Comparison of ENCODE assay signal across 11 mouse cellular contexts in the genomic region with DNA sequence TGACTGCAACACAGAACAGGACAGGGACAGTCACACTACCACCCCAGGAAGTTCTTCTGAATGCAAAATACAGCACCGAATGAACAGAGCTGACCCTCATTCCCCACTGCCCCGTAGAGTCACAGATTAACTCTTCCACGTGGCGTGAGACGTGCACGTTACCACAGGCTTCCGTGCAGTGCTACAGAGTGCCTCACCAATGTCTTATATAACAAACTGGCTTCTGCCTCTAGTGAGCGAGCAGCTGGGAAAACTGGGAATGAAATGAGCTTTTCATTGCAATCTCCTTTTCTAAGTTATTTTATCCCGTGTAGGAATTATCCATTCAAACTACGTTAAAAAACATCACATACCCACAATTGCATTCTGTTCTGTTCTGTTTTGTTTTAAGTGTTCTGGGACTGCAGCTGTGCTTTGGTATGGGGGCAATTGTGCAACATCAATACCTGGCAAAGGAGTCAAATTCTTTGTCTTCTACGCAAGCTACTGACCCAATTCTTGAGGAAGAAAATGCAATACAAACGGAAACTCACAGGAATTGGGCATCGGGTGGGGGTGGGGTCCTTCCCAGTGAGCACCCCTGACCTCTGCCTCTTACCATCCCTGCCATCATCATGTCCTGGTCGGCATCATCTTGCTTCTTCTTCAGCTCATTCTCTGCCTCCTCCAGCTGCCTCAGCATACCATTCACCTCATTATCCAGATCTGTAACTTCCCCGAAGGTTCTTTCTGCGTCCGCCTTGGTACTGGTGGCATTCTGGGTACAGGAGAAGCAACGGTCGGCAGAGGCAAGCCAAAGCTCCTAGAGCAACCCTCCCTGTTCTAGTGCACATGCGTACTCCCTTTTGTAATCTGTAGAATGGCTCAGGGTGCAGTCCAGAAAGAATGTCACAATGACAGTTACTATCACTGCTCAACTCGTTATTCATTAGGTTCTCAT. TPM values are rescaled to one million over a fixed set of nuclear protein-coding genes. Genes with fewer than 3 reads are reported as not detected.
DNase-seq lines count a peak whose midpoint lies in the region; ATAC-seq and TF ChIP-seq lines count a peak whose summit lies in the region.
"Had no signal": no experiment of that assay in that cellular context is flagged by ENCODE, and none has a peak within 500 bp of the region (broad histone marks: within the 10 kb centered on the region; RNA-seq: fewer than 3 reads in every experiment).

No protein-coding gene starts in this region.

- no peak overlapping the region for H3K27ac ChIP-seq in liver, adult 2 months (replicated peaks; ENCODE audit: insufficient read depth, low read depth, low read length)
- H3K27ac ChIP-seq in liver, embryonic 12.5 days: no peak overlapping the region
- H3K27ac ChIP-seq in layer of hippocampus, adult 2 months: peak overlapping the region; percentile 89
- H3K27ac ChIP-seq in olfactory bulb, adult 2 months (ENCODE audit: insufficient read depth, low read depth, low read length): peak overlapping the region; percentile 22; the same call in 1 of the 2 replicates
- H3K27ac ChIP-seq in midbrain, embryonic 13.5 days: no peak overlapping the region
- H3K27ac ChIP-seq: limb, embryonic 10.5 days had no signal

- 78% methylated on average over 21 of the region's 21 CpGs for WGBS in liver, adult 2 months
- 81% methylated on average over 21 of the region's 21 CpGs for WGBS in liver, embryonic 12.5 days (ENCODE audit: insufficient replicate concordance)
- WGBS in olfactory bulb, adult 2 months: 70% methylated on average over 21 of the region's 21 CpGs
- WGBS in midbrain, embryonic 13.5 days: 90% methylated on average over 21 of the region's 21 CpGs

- no peak overlapping the region for H3K4me2 ChIP-seq in liver, embryonic 12.5 days
- H3K4me2 ChIP-seq in midbrain, embryonic 13.5 days (replicated peaks): no peak overlapping the region

- H3K4me1 ChIP-seq in liver, adult 2 months (ENCODE audit: control insufficient read depth, insufficient read depth, low read length): no peaks in the 10 kb centered on the region; the same call in 1 of the 2 replicates
- H3K4me1 ChIP-seq in liver, embryonic 12.5 days: no peaks in the 10 kb centered on the region
- peaks cover 7% of the 10 kb centered on the region; the same call in 1 of the 2 replicates for H3K4me1 ChIP-seq in olfactory bulb, adult 2 months (ENCODE audit: control insufficient read depth, insufficient read depth, low read length)
- H3K4me1 ChIP-seq in midbrain, embryonic 13.5 days (replicated peaks): no peaks in the 10 kb centered on the region
- H3K4me1 ChIP-seq: limb, embryonic 10.5 days had no signal

- no peak overlapping the region for H3K4me3 ChIP-seq in liver, adult 2 months (ENCODE audit: insufficient read depth, low read depth, low read length)
- no peak overlapping the region for H3K4me3 ChIP-seq in liver, embryonic 12.5 days
- no peak overlapping the region for H3K4me3 ChIP-seq in layer of hippocampus, adult 2 months
- H3K4me3 ChIP-seq in olfactory bulb, adult 2 months (ENCODE audit: insufficient read depth, low read depth, low read length): no peak overlapping the region
- no peak overlapping the region for H3K4me3 ChIP-seq in midbrain, embryonic 13.5 days (replicated peaks)
- H3K4me3 ChIP-seq: limb, embryonic 10.5 days had no signal

- no peak for TF ChIP-seq POLR2A in liver, adult 2 months (IDR thresholded peaks at IDR 0.05; ENCODE audit: extremely low read depth, insufficient read depth, low read length)
- no peak for TF ChIP-seq POLR2A in olfactory bulb, adult 2 months (IDR thresholded peaks at IDR 0.05; ENCODE audit: insufficient read depth, low read depth, low read length)

- H3K9ac ChIP-seq in liver, adult 2 months (ENCODE audit: low read depth, low read length): no peak overlapping the region
- no peak overlapping the region for H3K9ac ChIP-seq in liver, embryonic 12.5 days
- H3K9ac ChIP-seq in midbrain, embryonic 13.5 days (replicated peaks): no peak overlapping the region

- no peaks in the 10 kb centered on the region for H3K9me3 ChIP-seq in liver, embryonic 12.5 days (replicated peaks)
- H3K9me3 ChIP-seq in midbrain, embryonic 13.5 days: no peaks in the 10 kb centered on the region
- H3K9me3 ChIP-seq: limb, embryonic 10.5 days had no signal

- DNase-seq in frontal cortex, postnatal 14 days (ENCODE audit: low spot score in 2 of 2): no peak
- DNase-seq in liver, adult 2 months (ENCODE audit: extremely low read depth, low read depth, low spot score): peak; percentile 21
- DNase-seq in layer of hippocampus, adult 2 months (ENCODE audit: low spot score in 2 of 2): peak; percentile 23 to 62
- no peak for DNase-seq in cerebellum, postnatal 25 days
- DNase-seq: gastrocnemius, postnatal 14 days had no signal

- no peaks in the 10 kb centered on the region for H3K27me3 ChIP-seq in liver, adult 2 months (ENCODE audit: control insufficient read depth, insufficient read depth, low read length)
- H3K27me3 ChIP-seq in liver, embryonic 12.5 days (replicated peaks): no peaks in the 10 kb centered on the region
- no peaks in the 10 kb centered on the region for H3K27me3 ChIP-seq in midbrain, embryonic 13.5 days
- H3K27me3 ChIP-seq: Patski had no signal

- peak; percentile 78 for ATAC-seq in frontal cortex, adult (ENCODE audit: low TSS enrichment)
- ATAC-seq in liver, embryonic 12.5 days: no peak
- no peak for ATAC-seq in midbrain, embryonic 13.5 days
- ATAC-seq: Patski had no signal

- H3K36me3 ChIP-seq in liver, adult 2 months (ENCODE audit: control insufficient read depth, insufficient read depth, low read length): peaks cover 43% of the 10 kb centered on the region
- H3K36me3 ChIP-seq in liver, embryonic 12.5 days: peaks cover 67% of the 10 kb centered on the region
- peaks cover 80% of the 10 kb centered on the region for H3K36me3 ChIP-seq in midbrain, embryonic 13.5 days

- no peak for TF ChIP-seq CTCF in liver, adult 2 months (IDR thresholded peaks at IDR 0.05; ENCODE audit: low read depth, low read length)
- no peak for TF ChIP-seq CTCF in layer of hippocampus, adult 2 months (conservative IDR thresholded peaks at IDR 0.05)
- TF ChIP-seq CTCF in olfactory bulb, adult 2 months (IDR thresholded peaks at IDR 0.05; ENCODE audit: insufficient read depth, low read depth, low read length): no peak

- H3K79me2 ChIP-seq in liver, adult 2 months (ENCODE audit: control insufficient read depth, insufficient read depth, low read length): no peaks in the 10 kb centered on the region

RNA-seq across cellular contexts. Expression of a gene that starts 39.8 kb away (rescaled TPM):
- 0.18 and 0.27 TPM in 2 replicates for total RNA-seq in liver, adult 2 months (2014; rRNA removed)
- 0.05 and 0.09 TPM in 2 replicates for polyA plus RNA-seq in liver, adult 2 months (2012; rRNA removed)
- polyA plus RNA-seq in liver, embryonic 12.5 days (2016; fragmentation: Nextera tagmentation; extraction: Ambion mirVana): 0.13 and 0.43 TPM in 2 replicates
- 1 to 10 TPM; 1.6 to 3.2 TPM for total RNA-seq in layer of hippocampus, adult 2 months (2021)
- polyA plus RNA-seq in olfactory bulb, adult 2 months (2012; ENCODE audit: insufficient read depth, insufficient read length, low replicate concordance, missing spikeins): not detected in 2 replicates
- 0.44 and 0.53 TPM in 2 replicates for polyA plus RNA-seq in midbrain, embryonic 13.5 days (2015; fragmentation: Nextera tagmentation; extraction: Ambion mirVana)

Comparison
In these comparisons a context has a peak if more than half of its experiments do, and no peak if none do; other contexts are left out.
1. DNase-seq: peak in liver, adult 2 months (single experiment) and layer of hippocampus, adult 2 months (2 of 2); none in frontal cortex, postnatal 14 days (0 of 2) and cerebellum, postnatal 25 days (0 of 2).
2. H3K27ac ChIP-seq: peak in layer of hippocampus, adult 2 months (single experiment) and olfactory bulb, adult 2 months (single experiment); none in liver, adult 2 months (single experiment), liver, embryonic 12.5 days (single experiment) and midbrain, embryonic 13.5 days (single experiment).